In genomic region chr13:12702804-12703612, GRCm38 (mm10) we compare ENCODE assay signal across 7 mouse cellular contexts.
DNase-seq lines count a peak whose midpoint lies in the region; ATAC-seq lines count a peak whose summit lies in the region.
"Not testable (repeated sequence)": the region's sequence is repeated elsewhere in the genome, so short reads cannot be mapped to it uniquely, and the experiment has no call there.

No protein-coding gene starts in this region.

- not testable (repeated sequence) for H3K4me1 ChIP-seq in limb, embryonic 13.5 days

- intact Hi-C loops in heart, postnatal 14 days (cut with DNase I) = not testable (repeated sequence)

- peak; percentile 5 for DNase-seq in c-Kit-positive CD71-positive TER-119-positive erythroid progenitor cells, embryonic 14.5 days (ENCODE audit: low spot score)
- peak; percentile 10 for DNase-seq in gastrocnemius, postnatal 10 days
- peak; percentile 35 to 42 for DNase-seq in heart, postnatal 14 days
- peak; percentile 14 for DNase-seq in kidney, adult 11 months
- peak; percentile 47 for DNase-seq in lung, postnatal 10 days

- peak overlapping the region; percentile 27 for H3K4me3 ChIP-seq in limb, embryonic 13.5 days

- not testable (repeated sequence) for H3K9me3 ChIP-seq in limb, embryonic 13.5 days

- not testable (repeated sequence) for H3K27ac ChIP-seq in limb, embryonic 13.5 days

- peak overlapping the region; percentile 52 for H3K4me2 ChIP-seq in limb, embryonic 13.5 days (replicated peaks)

- WGBS in limb, embryonic 13.5 days = 3% methylated on average over 20 of the region's 27 CpGs

- not testable (repeated sequence) for H3K27me3 ChIP-seq in limb, embryonic 13.5 days

- not testable (repeated sequence) for H3K9ac ChIP-seq in limb, embryonic 13.5 days

- H3K36me3 ChIP-seq in limb, embryonic 13.5 days = not testable (repeated sequence)

- ATAC-seq in limb, embryonic 13.5 days (ENCODE audit: low FRiP score, low read depth) = peak; percentile 57
- peak; percentile 10; the same call in 1 of the 2 replicates for ATAC-seq in neutrophil, adult 5-6 weeks (ENCODE audit: extremely low read depth, insufficient number of reproducible peaks, low FRiP score, poor library complexity, severe bottlenecking)
